Mouse (Mus musculus): ENCODE measurements around the gene Camk2n2.
A peak's percentile ranks its signal among the peaks of the same experiment; 100 is the strongest.
"Not testable (repeated sequence)": the region's sequence is repeated elsewhere in the genome, so short reads cannot be mapped to it uniquely, and the experiment has no call there.

Gene Camk2n2

GRCm38 (mm10) chr16:20621191-20621990 is at the start of gene Camk2n2:
Gene Camk2n2, minus strand, starts transcription at chr16:20621287.
- peak; percentile 77 for DNase-seq

- DNase-seq = no peak
Observed at GRCm38 (mm10) chr16:20670291-20670690, 49.2 kb upstream of the Camk2n2 start.

- not testable (repeated sequence) for DNase-seq
Observed at GRCm38 (mm10) chr16:20668013-20668412, 46.9 kb upstream of the Camk2n2 start, which contains the start of gene Eif4g1. Gene Eif4g1, plus strand, starts transcription at chr16:20668313.

- no peak for DNase-seq
Observed at GRCm38 (mm10) chr16:20657661-20658060, 36.6 kb upstream of the Camk2n2 start.

GRCm38 (mm10) chr16:20653315-20653714 is 32.2 kb upstream of the Camk2n2 start:
- no peak for DNase-seq

GRCm38 (mm10) chr16:20651947-20652310 is 30.8 kb upstream of the Camk2n2 start:
- DNase-seq = no peak

- DNase-seq = peak; percentile 97
Observed at GRCm38 (mm10) chr16:20651076-20651946, 30.2 kb upstream of the Camk2n2 start, which contains the start of gene Psmd2. Gene Psmd2, plus strand, starts transcription at chr16:20651652.

GRCm38 (mm10) chr16:20643911-20644310 is 22.8 kb upstream of the Camk2n2 start:
- DNase-seq = no peak

- DNase-seq = peak; percentile 80
Observed at GRCm38 (mm10) chr16:20642161-20642560, 21.1 kb upstream of the Camk2n2 start.

GRCm38 (mm10) chr16:20638367-20638766 is 17.3 kb upstream of the Camk2n2 start:
- no peak for DNase-seq

GRCm38 (mm10) chr16:20637410-20637809 is 16.3 kb upstream of the Camk2n2 start:
- DNase-seq = no peak

- peak; percentile 67 for DNase-seq
Observed at GRCm38 (mm10) chr16:20629731-20630634, 8.9 kb upstream of the Camk2n2 start, which contains the start of gene Ece2. Gene Ece2, plus strand, starts transcription at chr16:20629828.

GRCm38 (mm10) chr16:20628871-20629391 is 7.8 kb upstream of the Camk2n2 start:
- DNase-seq = no peak

- DNase-seq = no peak
Observed at GRCm38 (mm10) chr16:20623211-20623610, 2.1 kb upstream of the Camk2n2 start.

GRCm38 (mm10) chr16:20621991-20622685 is 1.1 kb upstream of the Camk2n2 start:
- peak; percentile 82 for DNase-seq

GRCm38 (mm10) chr16:20620751-20621190 is 316 bp downstream of the Camk2n2 start:
- DNase-seq = no peak

- DNase-seq = no peak
Observed at GRCm38 (mm10) chr16:20620399-20620735, 720 bp downstream of the Camk2n2 start.

- DNase-seq = peak; percentile 77
Observed at GRCm38 (mm10) chr16:20619541-20620398, 1.3 kb downstream of the Camk2n2 start.

- peak; percentile 96 for DNase-seq
Observed at GRCm38 (mm10) chr16:20611357-20612227, 9.5 kb downstream of the Camk2n2 start, which contains the start of the genes Eef1akmt4, Gm49333 and Alg3. Gene Eef1akmt4, plus strand, starts transcription at chr16:20611593. Gene Gm49333, plus strand, starts transcription at chr16:20611610. Gene Alg3, minus strand, starts transcription at chr16:20611735.
